Mouse (Mus musculus): ENCODE data around the gene C1qtnf4.
A peak's percentile ranks its signal among the peaks of the same experiment; 100 is the strongest.
"Not testable (repeated sequence)": the region's sequence is repeated elsewhere in the genome, so short reads cannot be mapped to it uniquely, and the experiment has no call there.

C1qtnf4 gene

DNA sequence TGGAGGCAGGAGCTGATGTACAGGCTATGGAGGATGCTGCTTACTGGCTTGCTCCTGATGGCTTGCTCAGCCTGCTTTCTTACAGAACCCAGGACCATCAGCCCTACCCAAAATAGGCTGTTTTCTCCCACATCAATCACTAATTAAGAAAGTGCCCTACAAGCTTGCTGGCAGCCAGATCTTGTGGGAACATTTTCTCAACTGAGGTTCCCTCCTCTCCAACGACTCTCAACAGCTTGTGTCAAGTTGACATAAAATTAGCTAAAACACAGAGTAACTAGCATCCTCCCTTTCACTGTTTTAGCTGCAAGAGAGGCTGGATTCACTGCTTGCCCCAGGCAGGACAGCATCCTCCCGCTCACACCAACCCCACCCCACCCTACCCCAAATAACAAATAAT is 3.8 kb upstream of the C1qtnf4 start:
- DNase-seq (ENCODE audit: low spot score) = no peak

DNA sequence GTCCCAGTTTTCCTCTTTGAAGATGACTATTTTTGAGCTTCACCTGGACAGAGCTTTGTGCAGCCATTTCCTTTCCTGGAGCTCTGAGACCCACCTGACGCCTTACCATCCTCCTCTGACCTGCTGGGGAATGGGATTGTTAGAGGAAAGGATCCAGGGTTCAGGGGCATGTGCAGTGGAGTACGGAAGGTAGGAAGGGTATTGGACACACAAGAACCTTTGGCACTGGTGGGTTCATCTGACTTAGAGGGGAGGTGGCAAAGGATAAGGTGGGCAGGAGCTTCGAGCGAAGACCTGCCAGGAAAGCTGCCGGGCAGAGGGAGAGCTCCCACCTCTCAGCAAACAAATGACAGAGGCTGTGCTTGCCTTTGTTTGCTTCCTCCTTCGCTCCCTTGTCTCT is 776 bp downstream of the C1qtnf4 start:
- no peak for DNase-seq (ENCODE audit: low spot score)

DNA sequence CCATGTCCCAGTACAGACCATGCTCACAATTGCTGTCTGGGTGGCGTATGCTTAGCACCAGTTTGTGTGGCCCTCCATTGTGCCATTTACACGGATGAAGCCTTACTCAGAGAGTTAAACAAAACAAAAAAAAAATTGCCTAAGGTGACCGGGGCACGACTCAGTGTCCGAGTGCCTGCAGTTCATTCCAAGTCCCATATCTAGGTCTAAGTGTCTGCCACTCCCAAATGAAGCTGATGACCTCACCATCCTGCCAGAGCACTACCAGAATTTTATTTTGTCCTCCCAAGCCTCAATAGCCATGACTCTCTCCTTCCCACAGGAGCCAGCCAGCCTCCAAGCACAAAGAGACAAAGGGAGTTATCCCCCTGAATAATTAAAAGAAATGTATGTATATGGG is 2.0 kb downstream of the C1qtnf4 start:
- DNase-seq (ENCODE audit: low spot score) = no peak

DNA sequence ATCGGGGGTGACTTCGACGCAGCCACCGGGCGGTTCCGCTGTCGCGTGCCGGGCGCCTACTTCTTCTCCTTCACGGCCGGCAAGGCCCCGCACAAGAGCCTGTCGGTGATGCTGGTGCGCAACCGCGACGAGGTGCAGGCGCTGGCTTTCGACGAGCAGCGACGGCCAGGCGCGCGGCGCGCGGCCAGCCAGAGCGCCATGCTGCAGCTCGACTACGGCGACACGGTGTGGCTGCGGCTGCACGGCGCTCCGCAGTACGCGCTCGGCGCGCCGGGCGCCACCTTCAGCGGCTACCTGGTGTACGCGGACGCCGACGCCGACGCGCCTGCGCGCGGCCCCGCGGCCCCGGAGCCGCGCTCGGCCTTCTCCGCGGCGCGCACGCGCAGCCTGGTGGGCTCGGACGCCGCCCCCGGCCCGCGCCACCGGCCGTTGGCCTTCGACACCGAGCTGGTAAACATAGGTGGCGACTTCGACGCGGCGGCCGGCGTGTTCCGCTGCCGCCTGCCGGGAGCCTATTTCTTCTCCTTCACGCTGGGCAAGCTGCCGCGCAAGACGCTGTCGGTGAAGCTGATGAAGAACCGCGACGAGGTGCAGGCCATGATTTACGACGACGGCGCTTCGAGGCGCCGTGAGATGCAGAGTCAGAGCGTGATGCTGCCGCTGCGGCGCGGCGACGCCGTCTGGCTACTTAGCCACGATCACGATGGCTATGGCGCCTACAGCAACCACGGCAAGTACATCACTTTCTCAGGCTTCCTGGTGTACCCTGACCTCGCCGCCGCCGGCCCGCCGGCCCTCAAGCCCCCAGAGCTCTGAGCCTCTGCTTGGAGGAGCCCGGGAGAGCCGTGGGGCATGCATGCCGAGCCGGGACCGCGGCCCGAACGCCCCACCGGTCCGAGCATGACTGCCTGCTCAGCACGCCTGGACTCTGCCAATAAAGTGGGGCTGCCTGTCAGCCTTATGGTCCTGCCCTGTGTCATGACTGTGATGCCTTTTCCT is 4.2 kb downstream of the C1qtnf4 start:
- DNase-seq (ENCODE audit: low spot score) = peak; percentile 52

DNA sequence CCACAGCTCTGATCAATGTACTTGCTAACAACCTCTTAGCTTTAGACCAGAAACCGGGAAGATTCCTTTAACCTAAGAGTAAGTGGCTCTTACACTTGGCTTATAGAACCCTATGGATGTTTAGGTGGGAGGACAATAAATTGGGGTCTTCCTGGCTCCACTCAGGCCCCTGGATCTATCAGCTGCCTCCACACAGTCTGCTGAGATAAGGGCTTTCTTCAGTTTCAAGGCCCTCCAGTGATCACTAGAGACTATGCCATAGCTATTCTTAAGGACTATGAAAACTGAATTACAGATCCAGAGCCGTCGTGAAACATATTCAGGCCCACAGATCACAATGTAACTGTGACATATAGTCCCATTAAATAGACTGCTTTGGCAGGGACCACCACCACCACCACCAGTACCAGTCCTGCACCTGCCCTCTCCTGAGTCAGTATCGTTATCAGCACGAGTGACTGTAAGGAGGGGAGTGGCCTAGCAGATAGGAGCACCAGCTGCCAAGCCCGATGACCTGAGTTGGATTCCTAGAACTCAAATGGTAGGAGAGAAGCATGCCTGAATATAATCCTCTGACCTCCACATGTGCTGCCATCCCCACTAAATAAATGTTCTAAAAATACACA is 8.1 kb downstream of the C1qtnf4 start:
- no peak for DNase-seq (ENCODE audit: low spot score)

DNA sequence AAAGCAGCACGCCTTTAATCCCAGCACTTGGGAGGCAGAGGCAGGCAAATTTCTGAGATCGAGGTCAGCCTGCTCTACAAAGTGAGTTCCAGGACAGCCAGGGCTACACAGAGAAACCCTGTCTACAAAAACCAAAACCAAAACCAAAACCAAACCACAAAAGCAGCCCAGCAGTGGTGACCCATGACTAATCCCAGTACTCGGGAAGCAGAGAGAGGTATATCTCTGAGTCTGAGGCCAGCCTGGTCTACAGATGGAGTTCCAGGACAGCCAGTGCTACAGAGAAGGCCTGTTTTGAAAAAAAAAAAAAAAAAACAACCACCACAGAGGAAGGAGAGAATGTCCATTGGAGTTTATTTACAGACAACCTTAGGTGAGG is 8.6 kb downstream of the C1qtnf4 start:
- DNase-seq (ENCODE audit: low spot score) = not testable (repeated sequence)

DNA sequence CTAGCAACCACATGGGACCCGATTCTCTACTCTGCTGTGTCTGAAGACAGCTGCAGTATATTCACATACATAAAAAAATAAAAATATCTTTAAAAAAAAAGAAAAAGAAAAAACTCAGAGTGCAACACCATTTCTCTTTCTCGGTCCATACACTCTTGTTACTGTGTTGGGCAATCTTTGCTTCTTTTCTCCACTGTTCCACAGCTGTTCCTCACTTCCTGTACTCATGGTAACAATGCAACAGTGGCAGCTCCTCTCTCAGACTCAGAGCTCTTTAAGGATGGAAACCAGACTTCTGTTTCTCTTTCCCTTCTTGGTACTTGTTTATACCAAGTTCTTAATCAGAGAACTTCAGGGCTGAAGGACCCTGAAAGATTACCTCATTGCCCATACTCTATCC is 17.7 kb downstream of the C1qtnf4 start:
- DNase-seq (ENCODE audit: low spot score) = no peak

DNA sequence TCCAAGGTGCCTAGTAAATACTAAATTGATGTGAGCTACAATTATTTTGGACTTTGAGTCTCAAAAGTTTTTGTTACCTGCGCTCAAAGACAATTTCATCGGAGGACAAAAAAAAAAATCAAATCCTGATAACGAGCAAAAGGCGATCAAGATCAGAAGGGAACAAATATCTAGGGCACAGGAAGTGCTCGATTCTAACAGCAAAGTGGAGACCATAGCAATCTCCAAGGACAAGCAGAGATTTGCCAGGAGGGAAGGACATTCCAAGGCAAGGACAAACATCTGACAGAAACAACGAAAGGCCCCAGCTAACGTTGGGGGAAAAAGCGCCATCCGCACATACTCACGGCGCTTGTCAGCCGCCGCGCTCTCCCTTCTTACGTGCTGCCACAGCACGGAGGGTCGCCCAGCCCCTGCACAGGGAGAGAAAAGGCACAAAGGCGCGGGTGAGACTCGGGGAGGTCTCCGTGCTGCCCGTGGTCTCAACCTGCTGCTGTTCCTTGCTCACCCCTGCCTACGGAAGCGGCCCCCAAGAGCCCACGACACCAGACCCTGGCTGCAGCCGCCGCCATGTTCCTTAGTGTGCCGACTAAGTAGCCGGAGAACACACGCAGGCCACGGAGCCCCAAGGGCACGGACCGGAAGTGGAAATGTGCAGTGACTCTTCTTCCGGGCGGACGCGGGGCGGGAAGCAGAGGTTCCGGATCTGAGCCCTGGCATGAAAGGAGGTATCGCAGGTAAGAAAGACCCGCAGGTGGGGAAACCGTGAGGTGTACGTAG is 18.6 kb downstream of the C1qtnf4 start, which contains the start of the genes Kbtbd4 and Ndufs3:
TSS of gene Kbtbd4 (plus strand) at position 665 of the 780 bp plus-strand sequence.
TSS of gene Ndufs3 (minus strand) at position 752 of the 780 bp plus-strand sequence.
- peak; percentile 87 for DNase-seq (ENCODE audit: low spot score)

DNA sequence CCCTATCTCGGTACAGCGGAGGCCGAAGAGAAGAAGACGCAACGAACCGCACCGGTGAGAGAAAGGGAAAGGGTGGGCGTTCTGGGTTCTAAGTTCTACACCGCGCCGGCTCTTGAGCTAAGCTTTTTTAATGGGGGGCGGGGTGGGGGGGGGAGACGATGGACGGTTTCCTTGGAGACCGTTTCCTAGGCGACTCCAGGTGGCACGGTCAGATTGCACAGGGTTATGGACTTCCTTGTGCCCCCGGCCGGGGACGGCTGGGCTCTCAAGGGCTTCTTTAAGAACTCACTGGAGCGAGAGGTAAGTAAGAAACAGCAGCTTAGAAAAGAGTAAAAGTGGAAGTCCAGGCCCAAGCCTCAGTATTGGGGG is 19.2 kb downstream of the C1qtnf4 start:
- no peak for DNase-seq (ENCODE audit: low spot score)

DNA sequence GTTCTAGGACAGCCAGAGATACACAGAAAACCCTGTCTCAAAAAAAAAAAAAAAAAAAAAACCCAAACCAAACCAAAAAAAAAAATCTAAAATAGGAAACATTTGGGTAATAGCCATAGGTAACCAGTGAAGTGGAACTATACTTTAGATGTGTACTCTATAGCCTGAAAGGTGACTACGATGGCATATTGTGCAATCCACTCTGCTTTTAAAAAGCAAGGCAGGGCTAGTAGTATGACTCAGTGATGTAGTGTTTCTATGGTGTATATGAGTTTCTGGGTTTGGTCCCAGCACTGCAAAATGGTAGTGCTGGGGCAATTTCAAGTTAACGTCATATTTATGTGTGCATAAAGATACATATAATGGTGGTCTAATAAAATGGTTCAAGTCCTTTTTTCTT is 21.1 kb downstream of the C1qtnf4 start:
- DNase-seq (ENCODE audit: low spot score) = no peak

DNA sequence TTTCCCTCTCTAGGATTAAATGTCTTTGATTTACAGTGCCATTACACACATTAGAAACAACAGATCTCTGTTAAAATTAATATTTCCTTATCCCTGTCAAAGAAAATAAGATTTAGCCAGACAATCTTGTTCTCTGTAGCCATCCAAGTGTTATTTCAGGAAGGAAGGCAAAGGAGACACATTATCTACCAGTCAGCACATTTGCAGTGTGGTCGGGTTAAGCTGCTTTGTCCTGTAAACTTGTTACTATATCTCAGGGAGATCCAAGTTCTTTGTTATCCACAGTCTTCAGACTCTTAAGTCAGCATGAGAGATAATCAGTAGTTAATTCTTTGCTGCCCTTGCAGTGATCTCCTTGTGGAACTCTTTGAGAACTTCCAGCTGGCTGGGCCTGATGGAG is 25.2 kb downstream of the C1qtnf4 start:
- DNase-seq (ENCODE audit: low spot score) = no peak

DNA sequence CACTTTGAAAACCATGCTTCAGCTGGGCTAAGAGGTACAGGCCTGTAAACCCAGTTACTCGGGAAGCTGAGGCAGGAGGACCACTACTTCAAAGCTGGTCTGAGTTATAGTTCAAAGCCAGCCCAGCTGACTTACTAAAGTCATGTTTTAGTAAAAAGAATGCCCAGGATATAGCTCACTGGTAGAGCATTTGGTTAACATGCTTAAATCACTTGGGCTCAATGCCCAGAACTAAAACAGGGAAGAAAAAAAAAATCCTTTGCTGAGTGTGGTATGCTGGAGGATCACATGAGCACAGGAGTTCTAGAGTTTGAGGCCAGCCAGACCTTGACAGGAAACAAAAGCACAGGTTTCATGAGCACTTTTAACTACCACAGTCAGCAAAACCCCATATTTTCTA is 26.0 kb downstream of the C1qtnf4 start:
- no peak for DNase-seq (ENCODE audit: low spot score)

DNA sequence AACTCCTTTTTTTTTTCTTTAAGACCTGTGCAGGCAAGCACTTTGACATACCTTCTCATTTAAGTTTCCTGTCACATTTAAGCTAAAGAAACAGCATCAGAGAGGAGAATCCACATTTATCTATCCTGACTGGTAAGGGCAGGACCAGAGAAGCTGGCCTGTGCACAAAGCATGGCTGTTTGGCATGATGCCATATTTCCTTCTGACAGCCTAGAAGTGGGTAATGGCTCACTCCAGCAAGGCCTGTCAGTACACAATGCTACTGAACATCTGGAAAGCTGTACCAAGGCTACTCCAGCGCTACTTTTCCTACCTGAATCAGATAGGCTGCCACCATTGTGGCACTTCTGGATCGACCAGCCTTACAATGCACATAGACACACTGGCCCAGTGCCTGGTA is 28.0 kb downstream of the C1qtnf4 start:
- no peak for DNase-seq (ENCODE audit: low spot score)

DNA sequence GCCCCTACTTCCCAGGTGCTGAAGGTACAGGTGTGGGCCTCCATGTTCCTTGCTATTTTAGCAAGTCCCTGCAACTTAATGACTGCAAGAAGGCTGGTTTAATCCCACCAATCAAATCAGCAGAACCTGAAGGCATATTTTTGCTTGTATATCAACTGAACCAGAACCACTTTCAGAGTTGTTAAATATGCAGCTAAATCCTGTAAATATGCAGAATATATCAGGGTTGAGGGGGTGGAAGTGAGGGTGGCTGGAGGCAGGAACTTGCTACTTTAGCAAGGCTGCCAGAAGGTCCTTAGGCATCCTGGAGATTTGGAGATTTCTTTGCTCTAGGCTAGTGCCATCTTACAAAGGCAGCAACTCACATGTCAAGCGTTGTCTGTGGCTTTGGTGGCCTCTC is 29.9 kb downstream of the C1qtnf4 start:
- no peak for DNase-seq (ENCODE audit: low spot score)

DNA sequence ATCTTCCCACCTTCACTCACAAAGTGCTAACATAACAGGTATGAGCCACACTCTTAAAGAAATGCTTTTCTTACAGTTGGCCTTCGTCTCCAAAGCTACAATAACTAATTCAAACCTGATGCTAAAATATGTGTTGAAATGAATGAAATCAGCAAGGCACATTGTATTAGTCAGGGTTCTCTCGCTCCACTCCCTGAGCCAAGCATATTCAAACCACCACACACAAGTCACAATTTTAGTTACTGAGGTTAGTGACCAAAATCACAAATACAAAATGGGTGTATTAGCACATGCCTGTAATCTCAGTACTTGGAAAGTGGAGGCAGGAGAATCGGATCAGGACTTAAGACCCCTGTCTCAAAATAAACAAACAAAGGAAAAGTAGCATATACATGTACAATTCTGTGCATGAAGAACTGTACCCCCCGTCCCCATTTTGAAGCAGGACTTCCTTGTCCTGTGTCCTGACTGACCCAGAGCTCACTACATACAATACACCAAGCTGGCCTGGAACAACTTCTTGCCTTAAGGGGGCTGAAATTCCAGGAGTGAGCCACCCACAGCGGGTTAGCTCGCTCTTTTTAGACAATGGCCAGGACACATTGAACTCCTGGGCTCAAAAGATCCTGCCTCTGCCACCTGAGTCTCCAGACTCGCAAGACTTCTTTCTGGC is 31.0 kb downstream of the C1qtnf4 start:
- DNase-seq (ENCODE audit: low spot score) = no peak

DNA sequence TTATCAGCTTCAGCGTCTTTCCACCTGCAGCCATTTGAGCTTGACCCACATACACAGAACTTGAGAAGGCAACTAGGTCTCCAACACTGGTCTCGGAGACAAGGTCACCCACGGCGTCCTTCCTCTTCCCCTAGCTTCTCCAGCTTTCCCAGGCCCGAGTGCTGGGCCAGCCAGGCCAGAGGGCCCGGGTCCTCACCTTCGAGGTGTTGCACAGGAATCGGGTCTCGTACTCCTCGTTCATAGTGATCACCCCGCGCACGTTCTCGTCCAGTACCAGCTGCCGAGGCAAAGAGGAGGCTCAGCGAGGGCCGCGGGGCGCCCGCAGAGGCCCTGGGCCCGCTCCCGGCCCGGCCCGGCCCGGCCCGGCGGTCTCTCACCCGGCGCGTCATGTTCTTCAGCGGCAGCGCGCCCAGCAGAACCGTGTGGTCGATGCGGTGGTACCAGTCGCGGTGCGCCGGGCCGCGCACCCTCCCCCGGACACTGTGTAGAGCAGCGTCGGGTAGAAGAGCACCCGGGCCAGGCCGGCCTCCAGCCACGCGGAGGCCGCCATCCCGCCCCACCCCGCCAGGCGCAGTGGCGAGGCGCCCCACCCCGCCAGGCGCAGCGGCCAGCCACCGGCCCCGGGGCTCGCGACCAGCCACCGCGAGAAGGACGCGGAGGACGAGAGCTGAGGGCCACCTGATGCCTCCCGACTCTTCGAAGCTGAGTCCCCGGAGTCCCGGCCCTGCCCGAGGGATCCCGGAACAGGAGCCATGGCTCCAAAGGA is 31.8 kb downstream of the C1qtnf4 start:
- DNase-seq (ENCODE audit: low spot score) = peak; percentile 74

DNA sequence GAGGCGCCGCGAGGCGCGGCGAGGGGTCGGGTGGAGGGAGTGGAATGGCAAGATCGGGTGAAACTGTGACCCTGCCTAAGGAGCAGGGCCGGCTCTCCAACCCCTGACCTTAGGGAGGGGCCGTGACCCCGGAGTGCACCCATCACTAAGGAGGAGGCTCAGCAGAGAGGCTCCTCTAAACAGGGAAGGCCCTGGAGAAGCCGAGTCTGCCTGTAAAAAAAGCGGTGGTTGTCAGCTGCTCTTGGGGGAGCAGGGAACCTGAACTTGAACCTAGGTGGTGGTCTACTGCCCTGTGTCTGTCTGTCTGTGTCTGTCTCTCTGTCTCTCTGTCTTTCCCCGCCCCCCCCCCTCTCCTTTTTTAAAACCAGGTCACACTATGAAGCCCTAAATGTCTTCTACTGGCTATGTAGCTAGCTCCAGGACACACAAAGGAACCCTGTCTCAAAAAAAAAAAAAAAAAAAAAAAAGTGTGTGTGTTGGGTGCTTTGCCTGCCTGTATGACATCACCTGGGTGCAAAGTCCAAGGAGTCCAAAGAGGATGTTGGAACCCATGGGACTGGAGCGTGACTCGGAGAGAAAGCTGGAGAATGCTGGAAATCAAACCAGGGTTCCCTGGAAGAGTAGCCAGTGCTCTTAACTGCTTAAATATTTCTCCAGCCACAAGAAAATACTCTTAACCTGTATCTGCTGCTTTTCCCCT is 32.5 kb downstream of the C1qtnf4 start:
- no peak for DNase-seq (ENCODE audit: low spot score)

DNA sequence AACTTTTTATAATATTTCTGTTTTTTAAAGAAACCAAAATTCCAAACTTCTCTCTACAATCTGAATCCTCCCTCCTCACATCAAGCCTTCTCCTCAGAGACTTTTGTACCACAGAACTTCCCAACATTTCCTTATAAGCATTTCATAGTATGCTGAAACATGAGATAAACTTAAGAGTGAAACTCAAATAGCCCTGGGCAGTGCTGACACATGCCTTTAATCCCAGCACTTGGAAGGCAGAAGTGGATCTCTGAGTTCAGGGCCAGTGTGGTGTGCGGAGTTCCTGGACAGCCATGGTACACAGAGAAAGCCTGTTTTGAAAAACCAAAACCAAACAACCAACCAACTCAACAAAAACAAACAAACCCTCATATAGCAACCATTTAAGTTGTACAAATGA is 35.5 kb downstream of the C1qtnf4 start:
- DNase-seq (ENCODE audit: low spot score) = no peak

DNA sequence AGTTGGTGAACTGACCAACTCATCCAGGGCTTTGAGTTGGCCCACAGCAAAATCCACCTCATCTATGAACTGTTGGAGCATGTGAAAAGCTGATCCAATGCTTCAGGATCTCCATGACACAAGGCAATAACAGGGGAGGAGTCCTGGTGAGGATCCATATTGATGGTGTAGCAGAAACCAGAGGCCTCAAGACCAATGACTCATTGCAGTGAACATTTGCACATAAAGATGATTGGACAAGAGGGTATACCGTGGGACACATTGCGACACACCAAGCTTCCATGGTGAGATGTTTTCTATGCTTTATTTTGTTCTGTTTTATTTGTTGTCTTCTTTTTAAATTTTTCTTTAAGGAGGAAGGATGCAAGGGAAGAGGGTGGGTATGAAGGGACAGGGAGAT is 37.0 kb downstream of the C1qtnf4 start:
- DNase-seq (ENCODE audit: low spot score) = no peak

DNA sequence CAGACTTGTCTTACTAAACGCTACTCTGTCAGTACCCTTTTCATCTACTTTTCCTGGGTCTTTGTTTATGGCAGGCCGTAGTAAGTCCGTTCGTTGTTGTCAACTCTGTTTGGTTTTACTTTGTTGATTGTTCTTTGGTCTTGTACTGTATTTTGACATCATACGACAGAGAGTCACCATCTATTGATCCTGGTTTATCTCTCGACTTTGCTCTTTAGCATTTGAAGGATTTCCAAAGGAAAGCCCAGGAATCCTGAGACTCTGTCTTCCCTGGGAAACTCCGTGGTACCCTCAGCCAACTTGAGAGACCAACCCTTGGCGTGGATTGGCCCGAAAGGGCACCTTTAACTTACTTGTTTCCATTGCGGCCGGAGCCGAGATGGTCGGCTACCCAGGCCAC is 42.9 kb downstream of the C1qtnf4 start:
- DNase-seq (ENCODE audit: low spot score) = no peak

DNA sequence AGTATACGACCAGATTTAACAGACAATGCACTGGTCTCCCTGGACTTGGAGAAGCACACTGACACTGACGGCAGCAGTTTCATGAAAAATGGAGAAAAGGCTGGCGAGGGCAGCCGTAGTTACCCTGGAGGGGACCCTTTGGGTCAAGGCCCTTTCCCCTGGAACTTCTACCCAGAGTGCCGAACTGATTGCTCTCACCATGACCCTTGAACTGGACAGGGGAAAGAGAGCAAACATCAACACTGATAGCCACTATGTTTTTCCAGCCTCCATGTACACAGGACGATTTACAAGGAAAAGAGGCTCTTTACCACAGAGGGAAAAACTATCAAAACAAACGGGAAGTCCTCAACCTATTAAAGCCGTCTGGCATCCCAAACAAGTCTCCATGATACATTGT is 46.2 kb downstream of the C1qtnf4 start:
- DNase-seq (ENCODE audit: low spot score) = no peak

Measured in urinary bladder, postnatal 14 days (tissue).